Mouse (Mus musculus): Measurements from ENCODE around the gene Sema3f.

Sema3f gene

GRCm38 (mm10) chr9:107688939-107689338 is 21.3 kb downstream of the Sema3f start:
- no peak for DNase-seq

GRCm38 (mm10) chr9:107688415-107688814 is 21.9 kb downstream of the Sema3f start:
- no peak for DNase-seq

GRCm38 (mm10) chr9:107685231-107685981 is 24.9 kb downstream of the Sema3f start:
- no peak for DNase-seq

GRCm38 (mm10) chr9:107682405-107682804 is 27.9 kb downstream of the Sema3f start:
- no peak for DNase-seq

- DNase-seq = no peak
Measured at GRCm38 (mm10) chr9:107679501-107679900, 30.8 kb downstream of the Sema3f start, which contains the start of gene Gnat1. Gnat1 (minus strand) TSS chr9:107679712.

- no peak for DNase-seq
Measured at GRCm38 (mm10) chr9:107678861-107679260, 31.4 kb downstream of the Sema3f start.

GRCm38 (mm10) chr9:107677819-107678526 is 32.3 kb downstream of the Sema3f start:
- peak; percentile 56 for DNase-seq

- peak; percentile 57 for DNase-seq
Measured at GRCm38 (mm10) chr9:107677091-107677784, 33.0 kb downstream of the Sema3f start.

- DNase-seq = no peak
Measured at GRCm38 (mm10) chr9:107676302-107676701, 34.0 kb downstream of the Sema3f start.

GRCm38 (mm10) chr9:107675671-107676301 is 34.5 kb downstream of the Sema3f start:
- DNase-seq = no peak

- no peak for DNase-seq
Measured at GRCm38 (mm10) chr9:107674609-107675429, 35.5 kb downstream of the Sema3f start.

- no peak for DNase-seq
Measured at GRCm38 (mm10) chr9:107670259-107670658, 40.0 kb downstream of the Sema3f start.

GRCm38 (mm10) chr9:107669480-107669945 is 40.8 kb downstream of the Sema3f start, which contains the start of gene Slc38a3:
Slc38a3 (minus strand) TSS chr9:107669530.
- DNase-seq = no peak

- DNase-seq = no peak
Measured at GRCm38 (mm10) chr9:107668916-107669315, 41.4 kb downstream of the Sema3f start.

- DNase-seq = no peak
Measured at GRCm38 (mm10) chr9:107668011-107668410, 42.3 kb downstream of the Sema3f start.

- DNase-seq = no peak
Measured at GRCm38 (mm10) chr9:107667219-107667618, 43.1 kb downstream of the Sema3f start.

- no peak for DNase-seq
Measured at GRCm38 (mm10) chr9:107666751-107667205, 43.5 kb downstream of the Sema3f start.

- DNase-seq = no peak
Measured at GRCm38 (mm10) chr9:107665308-107665707, 45.0 kb downstream of the Sema3f start.

GRCm38 (mm10) chr9:107663525-107663924 is 46.8 kb downstream of the Sema3f start:
- DNase-seq = no peak

- no peak for DNase-seq
Measured at GRCm38 (mm10) chr9:107662342-107662741, 47.9 kb downstream of the Sema3f start.

GRCm38 (mm10) chr9:107660777-107661176 is 49.5 kb downstream of the Sema3f start:
- DNase-seq = no peak

GRCm38 (mm10) chr9:107659961-107660360 is 50.3 kb downstream of the Sema3f start:
- no peak for DNase-seq
